Mouse (Mus musculus) limb, embryonic 14.5 days (tissue): ENCODE measurements around the gene Ccr3. TPM values are rescaled to one million over a fixed set of nuclear protein-coding genes. Genes with fewer than 3 reads are reported as not detected.

Experiments
- ATAC-seq: fragments of 200-750 bp; cut with Nextera tagmentation; 2 replicates; pipeline ENCODE4 v1.8.0; 2017; ENCODE audit warnings: low read depth, moderate number of reproducible peaks, moderate TSS enrichment; ENCODE audit not compliant: low FRiP score
- DNase-seq: peaks from one replicate; pipeline ENCODE4 v3.0.0-alpha.2; 2015; ENCODE audit warnings: low spot score
- H3K27ac ChIP-seq: fragments of 300-500 bp; sonication (generic); replicated peaks from 2 replicates; pipeline ENCODE4 v1.5.1; 2014; ENCODE audit warnings: low read depth, mild to moderate bottlenecking, low read length, moderate library complexity, mixed read lengths
- H3K27me3 ChIP-seq: fragments of 300-500 bp; sonication (generic); 2 replicates; pipeline ENCODE4 v1.6.1; 2014; ENCODE audit warnings: low read length, mixed read lengths; ENCODE audit not compliant: control insufficient read depth, insufficient read depth
- H3K36me3 ChIP-seq: fragments of 300-500 bp; sonication (generic); 2 replicates; pipeline ENCODE4 v1.6.1; 2014; ENCODE audit warnings: mild to moderate bottlenecking, low read length, moderate library complexity, mixed read lengths; ENCODE audit not compliant: control insufficient read depth, insufficient read depth
- H3K4me1 ChIP-seq: fragments of 300-500 bp; sonication (generic); 2 replicates; pipeline ENCODE4 v1.6.1; 2014; ENCODE audit warnings: antibody characterized with exemption, low read length, mixed read lengths; ENCODE audit not compliant: control insufficient read depth, insufficient read depth
- H3K4me2 ChIP-seq: fragments of 300-500 bp; sonication (generic); replicated peaks from 2 replicates; pipeline ENCODE4 v1.6.1; 2014; ENCODE audit warnings: low read depth, mild to moderate bottlenecking, low read length, moderate library complexity; ENCODE audit not compliant: severe bottlenecking
- H3K4me3 ChIP-seq: fragments of 300-500 bp; sonication (generic); replicated peaks from 2 replicates; pipeline ENCODE4 v1.5.1; 2014; ENCODE audit warnings: low read length
- H3K9ac ChIP-seq: fragments of 300-500 bp; sonication (generic); 2 replicates; pipeline ENCODE4 v1.6.1; 2014; ENCODE audit warnings: mild to moderate bottlenecking, low read depth, low read length, moderate library complexity; ENCODE audit not compliant: severe bottlenecking
- H3K9me3 ChIP-seq: fragments of 300-500 bp; sonication (generic); 2 replicates; pipeline ENCODE4 v1.6.1; 2016; ENCODE audit warnings: low read length; ENCODE audit not compliant: control insufficient read depth
- POLR2A ChIP-seq: fragments of 200-500 bp; IDR thresholded peaks from 2 replicates; pipeline ENCODE4 v1.8.0; 2012; ENCODE audit warnings: inconsistent platforms, mild to moderate bottlenecking, moderate library complexity, borderline replicate concordance; ENCODE audit not compliant: insufficient read depth, insufficient read length; ENCODE audit errors: extremely low read depth
- WGBS: fragments of 180-500 bp; shearing (Covaris S2); extraction: QIAGEN DNeasy Blood & Tissue Kit; methylation state at CpG from one replicate; pipeline ENCODE4 v1.1.7; 2014; 5-methylcytosine and 5-hydroxymethylcytosine counted together
- polyA plus RNA-seq, 2 experiments: library from polyadenylated mRNA; depleted of rRNA in 1 of 2; stranded (reverse) in 1 of 2; unstranded in 1 of 2; fragments of >200 nt; fragmentation: Nextera tagmentation in 1 of 2; extraction: Ambion mirVana in 1 of 2; gene quantifications; 2 replicates each; pipeline versions ENCODE4 v1.2.1 to v1.2.3; 2012 to 2014

Gene Ccr3
- polyA plus RNA-seq, 2 experiments, result 0.04 TPM; not detected in 1

DNA sequence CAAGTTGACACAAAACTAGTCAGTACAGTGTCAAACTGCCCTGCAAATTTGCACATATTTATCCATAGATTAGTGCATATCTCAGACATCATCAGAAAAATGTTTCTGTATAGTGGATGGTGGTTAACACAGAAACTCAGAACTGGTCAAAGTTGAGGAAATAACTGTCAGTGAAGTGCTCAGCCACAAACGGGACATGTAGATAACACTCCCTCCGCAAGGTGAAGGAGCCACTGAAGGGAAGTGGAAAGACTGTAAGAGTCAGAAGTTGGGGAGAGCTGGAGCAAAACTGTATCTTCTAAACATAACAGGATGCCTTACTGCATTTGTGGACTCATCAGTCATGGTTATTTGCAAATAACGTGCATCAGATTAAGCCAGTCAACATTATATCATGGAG, 24.1 kb upstream of the Ccr3 start:
- no peak for TF ChIP-seq POLR2A
- 74% methylated on average over 3 of the region's 3 CpGs for WGBS

DNA sequence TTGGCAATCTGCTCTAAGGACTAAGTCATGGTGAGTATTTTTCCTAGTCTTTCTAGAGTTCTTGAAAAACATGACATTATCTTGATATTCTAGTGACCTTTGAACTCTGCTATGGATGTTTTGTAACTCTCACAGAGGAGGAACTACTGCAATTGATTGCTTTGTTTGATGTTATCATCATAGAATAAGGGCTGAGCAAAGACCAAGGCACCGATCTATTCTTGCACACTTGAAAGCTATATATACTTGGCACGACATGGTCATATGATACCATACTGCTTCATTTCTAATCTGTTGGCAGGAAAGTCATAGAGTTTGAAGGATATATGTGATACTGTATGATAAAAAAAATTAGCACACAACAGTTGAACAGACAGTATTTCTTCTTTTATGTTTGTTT, 22.0 kb upstream of the Ccr3 start:
- Histone ChIP-seq H3K27ac (no peak overlapping the region), H3K9me3 (no peaks in the 10 kb centered on the region), H3K36me3 (no peaks in the 10 kb centered on the region), H3K27me3 (no peaks in the 10 kb centered on the region), H3K9ac (no peak overlapping the region), H3K4me3 (no peak overlapping the region), H3K4me1 (no peaks in the 10 kb centered on the region), H3K4me2 (no peak overlapping the region)
- ATAC-seq (no peak), DNase-seq (no peak)
- TF ChIP-seq POLR2A, result no peak
- WGBS, result 83% methylated on average over 2 of the region's 2 CpGs

More for the DNA sequence above, 24.1 kb upstream of the Ccr3 start:
- Histone ChIP-seq H3K9ac (no peak overlapping the region), H3K4me2 (no peak overlapping the region), H3K4me1 (no peaks in the 10 kb centered on the region), H3K36me3 (no peaks in the 10 kb centered on the region), H3K27ac (no peak overlapping the region), H3K4me3 (no peak overlapping the region), H3K9me3 (no peaks in the 10 kb centered on the region), H3K27me3 (no peaks in the 10 kb centered on the region)
- DNase-seq (no peak), ATAC-seq (no peak)

DNA sequence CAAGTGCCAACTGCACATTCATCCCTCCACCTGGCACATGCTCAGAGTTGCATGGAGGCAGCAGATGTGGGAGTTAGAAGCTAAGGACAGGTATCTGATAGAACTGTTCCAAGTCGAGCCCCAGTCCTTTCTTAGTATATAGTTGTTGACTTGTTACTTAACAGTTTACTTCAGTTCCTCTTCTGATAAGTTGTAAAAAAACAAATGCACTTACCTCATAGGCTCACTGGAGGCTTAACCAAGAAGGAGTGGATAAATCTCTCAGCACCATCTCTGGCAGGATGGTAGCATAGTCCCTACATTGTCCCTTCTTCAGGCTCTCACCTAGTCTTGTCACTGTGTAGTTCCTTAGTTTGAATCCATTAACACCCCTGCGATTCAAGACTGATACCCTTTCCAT, 9.1 kb upstream of the Ccr3 start:
- H3K36me3 ChIP-seq, result no peaks in the 10 kb centered on the region
- no peak overlapping the region for H3K4me3 ChIP-seq
- H3K4me2 ChIP-seq, result no peak overlapping the region
- no peak for TF ChIP-seq POLR2A
- H3K9ac ChIP-seq, result no peak overlapping the region
- H3K27me3 ChIP-seq, result no peaks in the 10 kb centered on the region
- H3K4me1 ChIP-seq, result no peaks in the 10 kb centered on the region
- no peak for ATAC-seq
- no peak for DNase-seq
- WGBS, result 69% methylated on average over 2 of the region's 2 CpGs
- no peaks in the 10 kb centered on the region for H3K9me3 ChIP-seq
- no peak overlapping the region for H3K27ac ChIP-seq

DNA sequence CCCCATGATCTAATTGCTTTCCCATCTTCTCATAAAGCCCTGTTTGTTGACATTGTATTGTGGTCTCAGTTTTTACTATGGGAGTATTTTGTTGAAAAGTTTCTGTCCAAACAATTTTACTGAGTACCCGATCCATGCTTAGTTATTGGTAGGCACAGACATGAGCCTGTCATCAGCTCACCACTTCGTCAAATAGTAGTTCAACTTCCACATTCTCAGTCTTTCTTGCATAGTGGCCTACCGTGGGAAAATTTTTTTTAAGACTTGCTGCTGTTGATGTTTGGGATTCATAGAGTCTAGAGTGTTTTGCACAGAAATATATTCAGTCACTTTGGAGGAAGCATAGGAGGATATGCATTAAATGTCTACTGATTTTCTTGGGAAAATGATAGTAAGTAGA, 8.5 kb upstream of the Ccr3 start:
- WGBS, result 81% methylated on average over 3 of the region's 3 CpGs
- H3K9ac ChIP-seq, result no peak overlapping the region
- no peak overlapping the region for H3K4me3 ChIP-seq
- H3K4me1 ChIP-seq, result no peaks in the 10 kb centered on the region
- no peak for TF ChIP-seq POLR2A
- no peaks in the 10 kb centered on the region for H3K36me3 ChIP-seq
- no peak for DNase-seq
- H3K9me3 ChIP-seq, result no peaks in the 10 kb centered on the region
- no peak overlapping the region for H3K27ac ChIP-seq
- no peaks in the 10 kb centered on the region for H3K27me3 ChIP-seq
- no peak for ATAC-seq
- H3K4me2 ChIP-seq, result no peak overlapping the region

DNA sequence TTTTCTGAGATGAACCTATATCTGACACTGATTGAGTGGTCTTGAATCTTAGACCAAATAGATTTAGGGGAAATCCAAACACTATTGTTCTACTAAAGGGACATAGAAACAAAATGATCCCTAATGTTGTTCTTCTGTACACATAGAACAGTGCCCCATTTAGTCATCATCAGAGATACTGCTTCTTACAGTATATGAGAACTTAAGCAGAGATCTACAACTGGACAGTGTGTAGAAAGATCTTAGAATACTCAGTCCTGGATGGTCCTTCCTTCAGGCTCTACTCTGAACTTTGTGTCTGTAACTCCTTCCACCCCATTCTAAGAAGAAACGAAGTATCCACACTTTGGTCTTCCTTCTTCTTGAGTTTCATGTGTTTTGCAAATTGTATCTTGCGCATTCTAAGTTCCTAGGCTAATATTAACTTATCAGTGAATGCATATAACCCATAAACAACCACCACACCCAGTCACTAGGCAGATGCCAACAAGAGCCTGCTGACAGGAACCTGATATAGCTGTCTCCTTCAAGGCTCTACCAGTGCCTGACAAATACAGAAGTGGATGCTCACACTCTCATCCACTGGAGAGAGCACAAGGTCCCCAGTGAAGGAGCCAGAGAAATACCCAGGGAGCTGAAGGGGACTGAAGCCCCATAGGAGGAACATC, 6.7 kb upstream of the Ccr3 start:
- no peaks in the 10 kb centered on the region for H3K27me3 ChIP-seq
- no peak overlapping the region for H3K27ac ChIP-seq
- H3K4me2 ChIP-seq, result no peak overlapping the region
- H3K9ac ChIP-seq, result no peak overlapping the region
- H3K9me3 ChIP-seq, result no peaks in the 10 kb centered on the region
- no peak for DNase-seq
- TF ChIP-seq POLR2A, result no peak
- no peak for ATAC-seq
- H3K4me3 ChIP-seq, result no peak overlapping the region
- no peaks in the 10 kb centered on the region for H3K4me1 ChIP-seq
- no peaks in the 10 kb centered on the region for H3K36me3 ChIP-seq
- 74% methylated on average over 2 of the region's 2 CpGs for WGBS
